Mouse (Mus musculus) liver, postnatal 0 days (tissue): Measurements from ENCODE around the gene Slc35d3. TPM values are rescaled to one million over a fixed set of nuclear protein-coding genes. Genes with fewer than 3 reads are reported as not detected.

ENCODE experiments used
- ATAC-seq: fragments of 200-750 bp; cut with Nextera tagmentation; 2 replicates; pipeline ENCODE4 v1.8.0; 2017; ENCODE audit warnings: mild to moderate bottlenecking, moderate library complexity
- DNase-seq: peaks from one replicate; pipeline ENCODE4 v3.0.0-alpha.2; 2016
- H3K27ac ChIP-seq: fragments of 300-500 bp; sonication (generic); 2 replicates; pipeline ENCODE4 v1.5.1; 2014; ENCODE audit warnings: antibody characterized with exemption, moderate library complexity, mild to moderate bottlenecking, low read depth
- H3K27me3 ChIP-seq: fragments of 300-500 bp; sonication (generic); 2 replicates; pipeline ENCODE4 v1.6.1; 2014; ENCODE audit warnings: low read length, control low read depth, mixed read lengths; ENCODE audit not compliant: insufficient read depth
- H3K36me3 ChIP-seq: fragments of 300-500 bp; sonication (generic); replicated peaks from 2 replicates; pipeline ENCODE4 v1.6.1; 2014; ENCODE audit warnings: mild to moderate bottlenecking, control low read depth, low read length, moderate library complexity, mixed read lengths; ENCODE audit not compliant: insufficient read depth
- H3K4me1 ChIP-seq: fragments of 300-500 bp; sonication (generic); 2 replicates; pipeline ENCODE4 v1.6.1; 2014; ENCODE audit warnings: antibody characterized with exemption, mild to moderate bottlenecking, control low read depth; ENCODE audit not compliant: insufficient read depth
- H3K4me2 ChIP-seq: fragments of 300-500 bp; sonication (generic); 2 replicates; pipeline ENCODE4 v1.6.1; 2014; ENCODE audit warnings: low read depth, mild to moderate bottlenecking, low read length, moderate library complexity, mixed read lengths
- H3K4me3 ChIP-seq: fragments of 300-500 bp; sonication (generic); 2 replicates; pipeline ENCODE4 v1.5.1; 2014; ENCODE audit warnings: low read depth, low read length
- H3K9ac ChIP-seq: fragments of 300-500 bp; sonication (generic); replicated peaks from 2 replicates; pipeline ENCODE4 v1.6.1; 2014; ENCODE audit warnings: mild to moderate bottlenecking, moderate library complexity
- H3K9me3 ChIP-seq: fragments of 300-500 bp; sonication (generic); 2 replicates; pipeline ENCODE4 v1.6.1; 2016; ENCODE audit warnings: mild to moderate bottlenecking, control low read depth, low read length, mixed read lengths
- CTCF ChIP-seq: sonication (generic); IDR thresholded peaks from 2 replicates; pipeline ENCODE4 v1.5.1; 2016; ENCODE audit warnings: antibody characterized with exemption, low read depth
- EP300 ChIP-seq: IDR thresholded peaks from 2 replicates; pipeline ENCODE4 v1.6.1; 2016; ENCODE audit warnings: antibody characterized with exemption, low read depth, mild to moderate bottlenecking
- WGBS: fragments of 180-500 bp; shearing (Covaris S2); extraction: QIAGEN DNeasy Blood & Tissue Kit; methylation state at CpG from one replicate; pipeline ENCODE4 v1.1.7; 2014; ENCODE audit not compliant: insufficient replicate concordance; 5-methylcytosine and 5-hydroxymethylcytosine counted together
- polyA plus RNA-seq: library from polyadenylated mRNA; unstranded; fragments of >200 nt; fragmentation: Nextera tagmentation; extraction: Ambion mirVana; gene quantifications from 2 replicates; pipeline ENCODE4 v1.2.1, GENCODE M21; 2015

Slc35d3 gene
- polyA plus RNA-seq, 1 experiment from 2014 or later: 2.7 TPM

DNA sequence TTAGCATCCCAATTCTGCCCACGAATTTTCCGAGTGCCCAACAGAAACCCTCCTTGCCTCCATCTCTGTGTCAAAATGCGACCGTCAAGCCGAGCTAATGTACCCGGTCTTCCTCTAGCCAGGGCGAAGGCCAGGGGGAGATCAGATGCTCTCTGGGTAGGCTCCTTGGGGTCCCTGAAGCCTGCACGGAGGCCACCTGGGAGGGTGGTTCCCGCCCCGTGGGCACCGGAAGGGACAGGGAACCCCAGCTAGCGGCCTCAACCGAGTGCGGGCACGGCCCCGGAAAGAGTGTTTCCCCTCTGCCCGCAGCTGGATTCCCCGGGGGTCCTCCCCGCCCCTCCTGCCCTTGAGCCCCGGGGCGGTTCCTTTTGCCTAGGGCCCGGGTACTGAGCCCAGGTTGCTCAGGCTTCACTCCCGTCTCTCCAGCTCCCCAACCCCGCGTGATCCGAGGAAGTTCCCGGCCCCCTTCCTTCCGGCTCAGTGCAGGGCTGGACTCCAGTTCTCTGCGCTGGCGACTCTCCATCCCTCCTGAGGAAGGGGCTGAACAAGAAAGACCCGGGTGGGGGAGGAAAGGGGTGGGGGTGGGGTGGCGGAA is 1.4 kb downstream of the Slc35d3 start:
- under 1% methylated on average over 30 of the region's 32 CpGs for WGBS
- H3K9me3 ChIP-seq: no peaks in the 10 kb centered on the region
- DNase-seq: peak; percentile 29
- peak overlapping the region; percentile 78 for H3K4me2 ChIP-seq
- H3K27me3 ChIP-seq: peaks cover 49% of the 10 kb centered on the region
- H3K9ac ChIP-seq: no peak overlapping the region
- TF ChIP-seq EP300 (no peak), CTCF (no peak)
- H3K27ac ChIP-seq: no peak overlapping the region
- peak; percentile 47; the same call in 1 of the 2 replicates for ATAC-seq
- H3K4me1 ChIP-seq: peaks cover 29% of the 10 kb centered on the region
- no peaks in the 10 kb centered on the region for H3K36me3 ChIP-seq
- H3K4me3 ChIP-seq: peak overlapping the region; percentile 51

DNA sequence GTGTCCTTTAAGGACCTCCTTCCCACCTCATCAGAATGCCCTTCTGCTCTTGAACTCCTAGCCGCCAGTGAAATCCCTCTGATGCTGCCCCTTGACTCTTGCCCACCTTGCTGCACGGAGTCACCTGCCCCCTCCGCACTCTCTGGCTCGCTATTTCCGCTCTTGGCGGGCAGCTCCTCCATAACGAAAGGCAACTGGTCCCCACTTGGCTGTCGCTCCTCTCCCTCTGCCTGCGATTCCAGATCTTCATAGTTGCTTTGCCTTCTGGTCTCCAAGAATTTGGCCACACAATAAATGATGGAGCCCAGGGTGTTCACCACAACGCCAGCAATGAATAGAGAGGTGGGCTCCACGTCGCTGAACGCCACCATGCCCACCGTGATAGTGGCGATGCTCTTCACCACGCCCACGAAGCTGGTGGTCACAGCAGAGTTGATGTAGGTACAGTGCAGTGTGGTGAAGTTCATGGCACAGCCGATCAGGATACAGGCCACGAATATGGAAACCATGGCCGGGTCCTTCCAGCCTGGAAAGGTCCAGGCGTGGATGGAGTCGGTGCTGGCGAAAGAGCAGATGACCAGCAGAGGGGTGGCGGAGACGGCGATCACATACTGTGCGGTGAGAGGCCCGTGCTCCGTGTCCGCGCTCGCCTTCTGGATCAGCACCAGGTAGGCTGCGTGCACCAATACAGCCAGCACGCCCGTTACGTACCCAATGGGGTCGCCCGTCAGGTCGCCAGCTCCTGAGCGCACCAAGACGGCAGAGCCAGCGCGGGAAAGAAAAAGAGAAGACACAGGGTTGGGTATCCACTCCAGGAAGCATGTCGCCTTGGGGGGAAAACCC is 2.1 kb downstream of the Slc35d3 start:
- Histone ChIP-seq H3K27me3 (peaks cover 49% of the 10 kb centered on the region), H3K9me3 (no peaks in the 10 kb centered on the region), H3K9ac (no peak overlapping the region), H3K4me2 (peak overlapping the region; percentile 78), H3K36me3 (no peaks in the 10 kb centered on the region), H3K4me3 (peak overlapping the region; percentile 51), H3K4me1 (peaks cover 29% of the 10 kb centered on the region), H3K27ac (no peak overlapping the region)
- TF ChIP-seq EP300: no peak
- no peak for TF ChIP-seq CTCF
- WGBS: 5% methylated on average over 44 of the region's 44 CpGs
- ATAC-seq (no peak), DNase-seq (no peak)

DNA sequence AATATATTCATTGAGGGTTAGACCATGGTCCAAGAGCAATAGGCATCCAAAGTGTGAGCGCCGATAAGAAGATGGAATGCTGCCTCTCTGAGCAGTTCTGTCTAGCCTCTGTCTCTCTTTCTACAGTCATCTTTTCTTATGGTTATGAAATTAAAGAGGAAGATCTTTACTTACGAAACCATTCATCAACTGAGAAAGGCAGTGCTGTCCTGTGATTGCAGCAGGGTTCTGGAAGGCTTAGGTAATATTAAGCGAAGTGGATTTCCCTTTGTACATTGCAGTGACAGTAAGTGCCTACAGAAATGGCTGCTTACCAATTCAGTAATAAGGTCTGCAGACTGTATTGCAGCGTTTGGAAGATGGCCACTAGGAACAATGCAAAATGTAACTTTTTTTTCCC is 11.4 kb downstream of the Slc35d3 start:
- WGBS: 79% methylated on average over 5 of the region's 5 CpGs
- Histone ChIP-seq H3K9ac (no peak overlapping the region), H3K4me2 (no peak overlapping the region), H3K9me3 (no peaks in the 10 kb centered on the region), H3K4me3 (no peak overlapping the region), H3K27me3 (no peaks in the 10 kb centered on the region), H3K4me1 (no peaks in the 10 kb centered on the region), H3K36me3 (no peaks in the 10 kb centered on the region), H3K27ac (no peak overlapping the region)
- TF ChIP-seq EP300 (no peak), CTCF (no peak)
- DNase-seq: no peak
- ATAC-seq: no peak

DNA sequence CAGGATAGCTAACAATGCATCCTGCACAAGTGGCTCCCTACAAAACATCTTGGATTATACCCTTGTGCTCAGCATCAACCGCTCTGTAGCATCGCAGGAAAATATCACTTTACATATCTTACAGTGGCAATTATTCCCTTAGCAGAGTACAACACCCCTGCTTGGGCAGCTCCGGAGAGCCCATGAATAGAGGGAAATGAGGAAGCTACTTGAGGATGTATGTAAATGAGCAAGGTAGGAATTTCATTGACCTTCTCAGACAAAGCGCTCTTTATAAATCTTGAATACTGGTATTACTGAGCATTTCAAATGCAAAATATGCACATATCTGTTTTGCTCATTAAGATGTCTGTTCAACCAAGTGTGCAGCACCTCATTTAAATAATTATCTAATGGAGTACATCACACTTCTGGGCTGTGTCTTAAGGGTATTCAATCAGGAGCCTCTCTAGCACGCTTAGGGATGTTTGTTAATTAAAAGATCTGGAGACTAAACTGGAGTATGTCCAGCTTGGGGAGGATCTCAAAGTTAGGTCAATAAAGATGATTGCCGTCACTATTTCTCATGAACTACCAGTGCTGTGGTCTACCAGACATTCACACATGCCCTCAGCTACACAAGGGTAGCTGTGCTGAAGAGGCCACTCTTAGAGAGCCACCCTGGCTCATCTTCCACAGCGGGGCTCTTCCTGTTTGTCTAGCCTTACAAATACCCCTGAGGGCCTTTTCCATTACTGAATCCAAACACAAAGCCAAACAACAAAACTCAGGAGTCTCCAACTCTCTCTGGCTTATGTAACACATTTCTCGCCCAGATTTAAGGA is 15.2 kb downstream of the Slc35d3 start:
- TF ChIP-seq CTCF (no peak), EP300 (no peak)
- Histone ChIP-seq H3K9ac (no peak overlapping the region), H3K27ac (no peak overlapping the region), H3K9me3 (no peaks in the 10 kb centered on the region), H3K4me2 (no peak overlapping the region), H3K4me3 (no peak overlapping the region), H3K36me3 (no peaks in the 10 kb centered on the region), H3K4me1 (no peaks in the 10 kb centered on the region), H3K27me3 (no peaks in the 10 kb centered on the region)
- DNase-seq (no peak), ATAC-seq (no peak)
- WGBS: 72% methylated on average over 8 of the region's 8 CpGs

DNA sequence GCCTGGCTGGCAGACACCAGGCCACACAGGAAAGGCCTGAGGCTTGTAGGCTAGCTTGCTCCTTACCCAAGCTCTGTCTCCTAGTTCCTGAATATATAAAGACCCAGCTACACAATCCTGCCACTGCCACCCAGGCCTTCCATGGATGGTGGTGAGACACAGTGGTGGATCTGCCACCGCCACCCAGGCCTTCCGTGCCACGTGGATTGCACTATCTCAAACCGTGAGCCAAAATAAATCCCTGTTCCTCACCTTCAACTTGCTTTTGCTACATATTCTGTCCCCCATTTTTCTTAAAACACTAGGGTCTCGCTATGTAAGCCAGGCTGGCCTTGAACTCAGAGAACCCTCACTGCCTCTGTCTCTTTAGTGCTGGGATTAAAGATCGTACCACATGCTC is 17.0 kb downstream of the Slc35d3 start:
- H3K4me3 ChIP-seq: no peak overlapping the region
- H3K4me2 ChIP-seq: no peak overlapping the region
- H3K4me1 ChIP-seq: no peaks in the 10 kb centered on the region
- DNase-seq (no peak), ATAC-seq (no peak)
- no peak overlapping the region for H3K27ac ChIP-seq
- no peaks in the 10 kb centered on the region for H3K27me3 ChIP-seq
- TF ChIP-seq CTCF: no peak
- TF ChIP-seq EP300: no peak
- no peak overlapping the region for H3K9ac ChIP-seq
- 88% methylated on average over 6 of the region's 6 CpGs for WGBS
- H3K36me3 ChIP-seq: no peaks in the 10 kb centered on the region
- no peaks in the 10 kb centered on the region for H3K9me3 ChIP-seq
